ENCODE assay signal across 9 mouse cellular contexts in genomic region chr3:68576948-68577347, GRCm38 (mm10).
DNase-seq lines count a peak whose midpoint lies in the region; ATAC-seq lines count a peak whose summit lies in the region.
"Had no signal": no experiment of that assay in that cellular context is flagged by ENCODE, and none has a peak within 500 bp of the region (broad histone marks: within the 10 kb centered on the region; RNA-seq: fewer than 3 reads in every experiment).

No protein-coding gene starts in this region.

- H3K4me2 ChIP-seq in heart, embryonic 11.5 days = peak overlapping the region; percentile 51
- H3K4me2 ChIP-seq in neural tube, embryonic 12.5 days (replicated peaks) = peak overlapping the region; percentile 65; the same call in 1 of the 2 replicates
- H3K4me2 ChIP-seq in hindbrain, embryonic 16.5 days (ENCODE audit: low read length) = peak overlapping the region; percentile 60
- 0 out of 2 replicates have a peak overlapping the region, but pooled peaks have one; percentile 8 for H3K4me2 ChIP-seq in stomach, embryonic 15.5 days

- H3K4me3 ChIP-seq in heart, embryonic 11.5 days (ENCODE audit: low read depth, low read length) = no peak overlapping the region
- no peak overlapping the region for H3K4me3 ChIP-seq in neural tube, embryonic 12.5 days
- no peak overlapping the region for H3K4me3 ChIP-seq in hindbrain, embryonic 16.5 days (ENCODE audit: low read length)
- H3K4me3 ChIP-seq in stomach, embryonic 15.5 days (replicated peaks) = no peak overlapping the region
- H3K4me3 ChIP-seq: myocyte had no signal

- H3K4me1 ChIP-seq in heart, embryonic 11.5 days (ENCODE audit: control insufficient read depth, insufficient read depth, low read length) = peaks cover 52% of the 10 kb centered on the region
- peaks cover 46% of the 10 kb centered on the region for H3K4me1 ChIP-seq in neural tube, embryonic 12.5 days
- peaks cover 45% of the 10 kb centered on the region for H3K4me1 ChIP-seq in hindbrain, embryonic 16.5 days (ENCODE audit: control insufficient read depth, insufficient read depth, low read depth, low read length)
- peaks cover 19% of the 10 kb centered on the region for H3K4me1 ChIP-seq in stomach, embryonic 15.5 days

- WGBS in heart, embryonic 11.5 days (ENCODE audit: insufficient replicate concordance) = 51% methylated on average over 5 of the region's 5 CpGs
- 66% methylated on average over 5 of the region's 5 CpGs for WGBS in neural tube, embryonic 12.5 days
- WGBS in hindbrain, embryonic 16.5 days = 45% methylated on average over 5 of the region's 5 CpGs
- 55% methylated on average over 5 of the region's 5 CpGs for WGBS in stomach, embryonic 15.5 days

- intact Hi-C loops in heart, postnatal 36 days (cut with DNase I) = no loop called here

- no peak overlapping the region for H3K9ac ChIP-seq in heart, embryonic 11.5 days (ENCODE audit: low read depth, low read length)
- H3K9ac ChIP-seq in neural tube, embryonic 12.5 days = no peak overlapping the region
- H3K9ac ChIP-seq in hindbrain, embryonic 16.5 days (ENCODE audit: low read depth, low read length) = peak overlapping the region; percentile 41
- no peak overlapping the region for H3K9ac ChIP-seq in stomach, embryonic 15.5 days

- no peaks in the 10 kb centered on the region for H3K27me3 ChIP-seq in heart, embryonic 11.5 days (ENCODE audit: control insufficient read depth, insufficient read depth, low read length)
- no peaks in the 10 kb centered on the region for H3K27me3 ChIP-seq in neural tube, embryonic 12.5 days (replicated peaks)
- no peaks in the 10 kb centered on the region for H3K27me3 ChIP-seq in hindbrain, embryonic 16.5 days (replicated peaks; ENCODE audit: control insufficient read depth, insufficient read depth, low read length)
- no peaks in the 10 kb centered on the region for H3K27me3 ChIP-seq in stomach, embryonic 15.5 days (replicated peaks)

- H3K9me3 ChIP-seq in heart, embryonic 11.5 days (replicated peaks; ENCODE audit: control insufficient read depth, low read length) = no peaks in the 10 kb centered on the region
- no peaks in the 10 kb centered on the region for H3K9me3 ChIP-seq in neural tube, embryonic 12.5 days
- no peaks in the 10 kb centered on the region for H3K9me3 ChIP-seq in hindbrain, embryonic 16.5 days (ENCODE audit: control insufficient read depth, low read length)
- no peaks in the 10 kb centered on the region for H3K9me3 ChIP-seq in stomach, embryonic 15.5 days

- no peaks in the 10 kb centered on the region for H3K36me3 ChIP-seq in heart, embryonic 11.5 days (ENCODE audit: control insufficient read depth, insufficient read depth, low read length)
- H3K36me3 ChIP-seq in neural tube, embryonic 12.5 days = no peaks in the 10 kb centered on the region
- H3K36me3 ChIP-seq in hindbrain, embryonic 16.5 days (ENCODE audit: control insufficient read depth, insufficient read depth, low read length) = no peaks in the 10 kb centered on the region
- no peaks in the 10 kb centered on the region for H3K36me3 ChIP-seq in stomach, embryonic 15.5 days

- H3K27ac ChIP-seq in heart, embryonic 11.5 days (ENCODE audit: low read depth, low read length) = peak overlapping the region; percentile 37; the same call in 1 of the 2 replicates
- no peak overlapping the region for H3K27ac ChIP-seq in neural tube, embryonic 12.5 days
- peak overlapping the region; percentile 36 for H3K27ac ChIP-seq in hindbrain, embryonic 16.5 days (ENCODE audit: low read depth, low read length)
- H3K27ac ChIP-seq in stomach, embryonic 15.5 days = peak overlapping the region; percentile 35; the same call in 1 of the 2 replicates

- no peak for DNase-seq in heart, postnatal 36 days
- DNase-seq in neural tube, embryonic 10.5 days (ENCODE audit: extremely low spot score, low spot score) = no peak
- DNase-seq in spleen, postnatal 36 days (ENCODE audit: low spot score in 2 of 2) = no peak

- ATAC-seq in heart, embryonic 11.5 days (replicated peaks; ENCODE audit: insufficient number of reproducible peaks, low FRiP score, low TSS enrichment) = no peak
- no peak for ATAC-seq in neural tube, embryonic 12.5 days (ENCODE audit: low FRiP score, low read depth)
- no peak for ATAC-seq in hindbrain, embryonic 16.5 days
- no peak for ATAC-seq in stomach, embryonic 15.5 days (ENCODE audit: insufficient read depth, low FRiP score, low read depth)
- no peak for ATAC-seq in inflammation-experienced regulatory T-cells, adult 6 months

Comparison
In these comparisons a context has a peak if more than half of its experiments do, and no peak if none do; other contexts are left out.
1. H3K4me2 ChIP-seq: peak in every context shown above with its lines; median percentile 65 in neural tube, embryonic 12.5 days; 60 in hindbrain, embryonic 16.5 days; 51 in heart, embryonic 11.5 days; 8 in stomach, embryonic 15.5 days.